In the genomic region with DNA sequence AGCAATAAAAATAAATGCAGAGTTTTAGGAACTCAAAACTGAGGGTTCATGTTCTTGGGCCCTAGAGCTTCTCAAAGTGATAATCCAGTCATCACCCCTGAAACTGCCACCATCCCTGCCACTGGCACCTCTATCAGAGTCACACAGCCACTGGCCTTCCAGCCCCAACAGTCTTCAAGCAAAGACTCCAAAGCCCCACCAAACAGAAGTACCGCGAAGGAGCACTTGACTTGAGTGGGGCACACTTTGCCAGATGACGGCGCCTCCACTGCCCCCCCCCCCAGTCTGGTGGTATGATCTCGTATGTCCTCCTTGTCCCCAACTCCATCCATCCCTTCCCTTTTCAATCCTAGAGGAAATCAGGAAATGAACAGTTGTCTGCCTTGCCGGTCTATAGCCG, we compare ENCODE assay signal across 17 mouse cellular contexts.
"Had no signal": no experiment of that assay in that cellular context is flagged by ENCODE, and none has a peak within 500 bp of the region (broad histone marks: within the 10 kb centered on the region; RNA-seq: fewer than 3 reads in every experiment).

No protein-coding gene starts in this region.

- H3K4me1 ChIP-seq: intestine, embryonic 15.5 days; lung, embryonic 15.5 days; midbrain, embryonic 12.5 days; midbrain, embryonic 15.5 days; neural tube, embryonic 12.5 days; neural tube, embryonic 15.5 days; stomach, embryonic 15.5 days had no signal

- H3K9ac ChIP-seq: intestine, embryonic 15.5 days; liver, embryonic 13.5 days; lung, embryonic 15.5 days; midbrain, embryonic 12.5 days; midbrain, embryonic 15.5 days; neural tube, embryonic 12.5 days; neural tube, embryonic 15.5 days; stomach, embryonic 15.5 days had no signal

- ATAC-seq: intestine, embryonic 15.5 days; midbrain, embryonic 15.5 days had no signal

- H3K36me3 ChIP-seq: intestine, embryonic 15.5 days; liver, embryonic 13.5 days; lung, embryonic 15.5 days; midbrain, embryonic 12.5 days; midbrain, embryonic 15.5 days; neural tube, embryonic 12.5 days; neural tube, embryonic 15.5 days; stomach, embryonic 15.5 days had no signal

- DNase-seq: kidney, adult 18-20 months; layer of hippocampus, adult 9-11 months; liver, embryonic 13.5 days; right cerebral cortex, adult 18-20 months; right cerebral cortex, postnatal 25 days; spleen, adult 18-20 months; thymus, postnatal 25 days had no signal

- H3K4me3 ChIP-seq: intestine, embryonic 15.5 days; layer of hippocampus, adult 2 months; liver, embryonic 13.5 days; lung, embryonic 15.5 days; midbrain, embryonic 12.5 days; midbrain, embryonic 15.5 days; neural tube, embryonic 12.5 days; neural tube, embryonic 15.5 days; stomach, embryonic 15.5 days had no signal

- H3K4me2 ChIP-seq: intestine, embryonic 15.5 days; liver, embryonic 13.5 days; lung, embryonic 15.5 days; midbrain, embryonic 12.5 days; midbrain, embryonic 15.5 days; neural tube, embryonic 12.5 days; neural tube, embryonic 15.5 days; stomach, embryonic 15.5 days had no signal

- H3K27ac ChIP-seq: intestine, embryonic 15.5 days; kidney, postnatal 0 days; layer of hippocampus, adult 2 months; liver, embryonic 13.5 days; lung, embryonic 15.5 days; midbrain, embryonic 12.5 days; midbrain, embryonic 15.5 days; neural tube, embryonic 12.5 days; neural tube, embryonic 15.5 days; stomach, embryonic 15.5 days had no signal

- H3K9me3 ChIP-seq: intestine, embryonic 15.5 days; liver, embryonic 13.5 days; lung, embryonic 15.5 days; midbrain, embryonic 12.5 days; midbrain, embryonic 15.5 days; neural tube, embryonic 12.5 days; neural tube, embryonic 15.5 days; stomach, embryonic 15.5 days had no signal

- H3K27me3 ChIP-seq: intestine, embryonic 15.5 days; liver, embryonic 13.5 days; lung, embryonic 15.5 days; megakaryocyte, embryonic 14.5 days; midbrain, embryonic 12.5 days; midbrain, embryonic 15.5 days; neural tube, embryonic 12.5 days; neural tube, embryonic 15.5 days; stomach, embryonic 15.5 days had no signal
